Mouse (Mus musculus): ENCODE data around the gene Ppm1e. TPM values are rescaled to one million over a fixed set of nuclear protein-coding genes. Genes with fewer than 3 reads are reported as not detected.

Gene Ppm1e
- polyA plus RNA-seq, 1 experiment from 2014 or later: 3.2 TPM

Other genes starting within 250 kb of the Ppm1e start
- gene Ska2, start 249.8 kb downstream of the Ppm1e start, polyA plus RNA-seq (2016; fragmentation: Nextera tagmentation; extraction: Ambion mirVana): 105 and 111 TPM in 2 replicates
- 49.1 and 52.1 TPM in 2 replicates for gene Trim37, start 231.9 kb downstream of the Ppm1e start, polyA plus RNA-seq (2016; fragmentation: Nextera tagmentation; extraction: Ambion mirVana)
- 11.5 and 11.9 TPM in 2 replicates for gene Rad51c, start 45.9 kb upstream of the Ppm1e start, polyA plus RNA-seq (2016; fragmentation: Nextera tagmentation; extraction: Ambion mirVana)
- gene Tex14, start 46.0 kb upstream of the Ppm1e start, polyA plus RNA-seq (2016; fragmentation: Nextera tagmentation; extraction: Ambion mirVana): 0.50 TPM in 1 of 2 replicates, not detected in the other
- not detected in 2 replicates for gene Gm11492, start 207.6 kb upstream of the Ppm1e start, polyA plus RNA-seq (2016; fragmentation: Nextera tagmentation; extraction: Ambion mirVana)
- 4.1 and 6.1 TPM in 2 replicates for gene Sept4, start 209.9 kb upstream of the Ppm1e start, polyA plus RNA-seq (2016; fragmentation: Nextera tagmentation; extraction: Ambion mirVana)
- gene Mtmr4, start 233.1 kb upstream of the Ppm1e start, polyA plus RNA-seq (2016; fragmentation: Nextera tagmentation; extraction: Ambion mirVana): 71.1 and 79.2 TPM in 2 replicates